Mouse (Mus musculus): ENCODE results near the gene Hes5.
A peak's percentile ranks its signal among the peaks of the same experiment; 100 is the strongest.

Gene Hes5

DNA sequence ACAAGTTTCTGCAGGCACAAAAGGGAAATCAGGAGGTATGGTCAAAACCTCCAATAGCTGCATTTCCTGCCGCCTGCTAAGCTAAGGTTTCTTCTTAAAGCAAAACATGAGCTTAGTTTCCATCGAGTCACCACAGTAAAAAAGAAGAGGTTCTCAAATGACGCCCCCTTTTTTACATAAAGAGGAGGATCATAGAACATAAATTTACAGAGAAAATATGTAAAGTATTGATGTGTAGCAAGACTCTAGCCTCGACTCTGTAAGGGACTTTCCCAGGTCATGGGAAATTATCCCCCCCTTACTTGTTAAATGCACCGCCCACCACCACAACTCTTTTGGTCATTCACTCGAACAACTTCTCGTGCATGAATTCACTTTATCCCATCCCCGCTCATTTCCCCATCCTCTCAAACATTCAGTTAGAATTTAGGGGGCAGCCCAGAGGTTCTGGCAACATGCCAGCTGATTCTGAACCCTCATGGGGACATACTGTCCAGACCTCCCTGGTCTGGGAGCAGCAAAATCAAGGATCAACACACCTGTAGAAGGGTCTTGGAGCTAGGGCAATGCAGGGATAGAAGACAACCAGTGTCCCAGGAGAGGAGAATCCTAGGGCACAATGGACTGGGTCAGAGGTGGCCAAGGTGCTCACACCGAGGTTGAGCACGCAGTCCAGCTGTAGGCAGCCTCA is 17.9 kb upstream of the Hes5 start:
- no peak for DNase-seq (ENCODE audit: low spot score in 2 of 2)

GRCm38 (mm10) chr4:154943323-154944039 is 17.2 kb upstream of the Hes5 start:
- no peak for DNase-seq (ENCODE audit: low spot score in 2 of 2)

DNA sequence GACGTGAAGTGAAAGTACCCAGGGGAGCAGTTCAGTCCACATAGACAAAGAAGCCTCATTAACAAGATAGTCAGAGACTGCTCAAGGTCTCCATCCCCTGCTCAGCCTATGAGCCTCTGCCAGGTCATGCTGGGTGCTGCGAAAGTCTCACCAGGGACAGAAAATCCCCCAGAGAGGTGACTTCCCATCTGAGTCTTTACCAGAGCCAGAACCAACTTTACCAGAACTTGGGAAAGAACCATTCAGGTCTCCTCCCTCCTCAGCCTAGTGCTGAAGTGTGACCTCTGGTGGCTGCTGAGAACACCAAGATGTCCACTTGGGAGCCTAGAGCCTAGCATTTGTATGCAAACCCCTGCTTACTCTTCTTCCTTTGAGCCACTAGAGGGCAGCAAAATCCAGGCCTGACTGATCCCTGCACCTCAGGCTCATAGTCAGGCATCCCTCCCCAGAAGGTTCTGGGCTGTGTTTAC is 16.6 kb upstream of the Hes5 start:
- DNase-seq (ENCODE audit: low spot score in 2 of 2) = peak; percentile 66 to 85

DNA sequence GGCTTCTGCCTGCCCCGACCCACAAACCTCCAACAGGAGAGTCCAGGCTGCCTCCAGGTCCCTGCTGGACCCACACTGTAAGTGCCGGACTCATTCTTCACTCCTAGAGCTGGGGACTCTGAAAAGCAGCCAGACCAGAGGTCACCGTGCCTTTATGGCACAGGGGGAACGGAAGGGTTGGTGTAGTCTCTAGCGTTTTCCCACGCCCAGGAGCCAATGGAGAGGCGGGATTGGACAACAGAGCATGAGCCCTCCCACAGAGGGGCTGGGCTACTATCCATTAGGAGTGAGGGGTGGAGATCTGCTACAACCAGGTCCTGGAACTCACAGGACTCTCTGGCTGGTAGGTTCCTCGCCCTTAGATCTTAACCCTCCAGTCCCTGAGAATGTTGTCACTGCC is 14.4 kb upstream of the Hes5 start:
- DNase-seq (ENCODE audit: low spot score in 2 of 2) = peak in 1 of 2 experiments; percentile 59

- no peak for DNase-seq (ENCODE audit: low spot score in 2 of 2)
These were observed 12.4 kb upstream of the Hes5 start for GRCm38 (mm10) chr4:154948066-154948939.

DNA sequence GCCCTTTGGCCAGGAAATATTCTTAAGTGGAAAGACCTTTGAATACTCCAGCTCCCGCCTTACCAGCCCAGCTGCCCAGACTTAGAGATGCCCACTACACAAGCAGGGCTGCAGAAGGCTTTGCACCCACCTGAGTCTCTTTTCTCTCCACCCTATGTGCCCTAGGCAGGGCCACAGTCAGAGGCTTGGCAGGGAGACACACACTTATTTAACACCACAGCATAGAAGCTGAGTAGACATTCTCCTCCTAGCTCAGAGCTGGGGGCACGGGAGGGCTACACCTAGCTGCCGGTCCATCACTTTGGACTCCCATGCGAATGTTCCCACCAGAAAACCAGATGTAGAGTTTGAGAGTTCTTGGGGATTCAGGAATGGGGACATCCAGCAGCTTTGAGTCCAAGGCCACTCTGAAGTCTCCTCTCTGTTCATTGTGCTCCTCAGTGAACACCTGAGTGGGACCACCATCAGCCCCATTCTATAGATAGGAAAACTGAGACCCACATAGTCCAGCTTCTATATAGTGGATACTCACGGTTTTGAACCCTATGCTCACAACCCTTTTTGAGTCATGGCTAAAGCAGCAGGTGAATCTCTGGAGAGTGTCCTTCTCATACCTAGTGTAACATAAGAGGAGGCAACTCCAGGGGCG is 11.7 kb upstream of the Hes5 start:
- DNase-seq (ENCODE audit: low spot score in 2 of 2) = no peak

DNA sequence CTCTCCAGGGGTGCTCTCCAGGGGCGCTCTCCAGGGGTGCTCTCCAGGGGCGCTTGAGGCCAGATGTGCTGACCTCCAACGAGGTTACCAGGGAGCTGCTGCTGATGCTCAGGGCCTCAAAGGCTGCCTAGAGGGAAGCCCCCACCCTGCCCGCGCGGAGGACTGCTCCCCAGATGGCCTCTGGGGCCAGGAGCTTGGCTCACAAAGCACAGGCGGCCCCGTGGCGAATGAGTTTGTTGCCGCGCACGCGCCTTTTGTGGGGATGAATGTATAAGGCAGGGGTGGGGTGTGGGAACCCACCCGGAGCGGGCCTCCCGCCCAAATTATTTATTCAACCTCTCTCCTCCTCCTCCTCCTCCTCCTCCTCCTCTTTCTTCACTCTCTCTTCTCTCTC is 11.1 kb upstream of the Hes5 start:
- DNase-seq (ENCODE audit: low spot score in 2 of 2) = no peak

GRCm38 (mm10) chr4:154952461-154953241 is 8.1 kb upstream of the Hes5 start:
- no peak for DNase-seq (ENCODE audit: low spot score in 2 of 2)

GRCm38 (mm10) chr4:154956604-154957003 is 4.1 kb upstream of the Hes5 start:
- DNase-seq (ENCODE audit: low spot score in 2 of 2) = no peak

DNA sequence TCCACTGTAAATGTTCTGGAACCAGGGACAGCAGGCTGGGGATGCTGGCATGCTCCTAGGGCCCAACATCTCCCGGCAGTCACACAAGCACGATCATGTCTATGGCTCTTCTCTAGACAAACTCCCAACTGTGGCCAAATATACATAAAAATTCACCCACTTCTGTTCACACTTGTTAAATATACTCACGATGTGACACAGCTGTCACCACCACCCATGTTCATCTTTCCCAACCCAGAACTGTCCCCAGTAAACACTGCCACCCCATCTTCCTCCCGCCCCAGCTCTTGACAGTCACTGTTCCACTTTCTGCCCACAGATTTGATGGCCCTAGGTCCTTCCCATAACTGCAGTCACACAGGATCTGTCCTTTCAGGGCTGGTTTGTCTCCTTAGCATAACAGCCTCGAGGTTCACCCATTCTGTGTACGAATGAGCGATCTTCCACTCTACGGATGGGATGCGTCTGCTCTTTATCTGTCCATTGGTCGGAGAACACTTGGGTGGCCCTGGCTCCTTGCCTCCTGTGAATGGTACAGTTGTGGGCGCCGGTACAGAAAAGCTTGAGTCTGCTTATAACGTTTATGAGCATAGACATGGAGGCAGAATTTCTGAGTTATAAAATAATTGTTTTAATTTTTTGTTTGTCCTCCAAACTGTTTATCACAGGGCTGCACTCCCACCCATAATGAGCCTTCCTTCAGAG is 3.3 kb upstream of the Hes5 start:
- peak in 1 of 2 experiments; percentile 71 for DNase-seq (ENCODE audit: low spot score in 2 of 2)

GRCm38 (mm10) chr4:154958171-154958570 is 2.6 kb upstream of the Hes5 start:
- peak in 1 of 2 experiments; percentile 52 for DNase-seq (ENCODE audit: low spot score in 2 of 2)

DNA sequence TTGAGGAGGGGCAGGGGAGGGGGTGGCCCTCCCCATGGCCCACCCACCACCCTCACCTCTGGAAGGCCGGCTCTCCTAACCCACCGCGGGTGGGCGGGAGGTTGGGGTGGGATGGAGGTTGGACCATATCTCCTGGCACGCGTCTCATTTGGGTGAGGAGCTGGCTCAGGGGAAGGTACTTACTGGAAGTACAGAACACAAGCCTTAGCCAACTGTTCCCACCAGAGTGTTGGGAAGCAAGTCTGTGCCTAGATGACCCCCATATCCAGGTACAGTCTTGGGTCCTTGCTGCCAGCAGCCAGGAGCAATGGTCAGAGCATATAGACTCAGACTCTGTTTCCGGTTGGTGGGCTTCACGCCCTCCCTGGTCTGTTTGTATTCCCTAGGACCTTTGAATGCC is 2.1 kb upstream of the Hes5 start:
- DNase-seq (ENCODE audit: low spot score in 2 of 2) = no peak

- no peak for DNase-seq (ENCODE audit: low spot score in 2 of 2)
These were observed 568 bp upstream of the Hes5 start for GRCm38 (mm10) chr4:154960021-154960689.

DNA sequence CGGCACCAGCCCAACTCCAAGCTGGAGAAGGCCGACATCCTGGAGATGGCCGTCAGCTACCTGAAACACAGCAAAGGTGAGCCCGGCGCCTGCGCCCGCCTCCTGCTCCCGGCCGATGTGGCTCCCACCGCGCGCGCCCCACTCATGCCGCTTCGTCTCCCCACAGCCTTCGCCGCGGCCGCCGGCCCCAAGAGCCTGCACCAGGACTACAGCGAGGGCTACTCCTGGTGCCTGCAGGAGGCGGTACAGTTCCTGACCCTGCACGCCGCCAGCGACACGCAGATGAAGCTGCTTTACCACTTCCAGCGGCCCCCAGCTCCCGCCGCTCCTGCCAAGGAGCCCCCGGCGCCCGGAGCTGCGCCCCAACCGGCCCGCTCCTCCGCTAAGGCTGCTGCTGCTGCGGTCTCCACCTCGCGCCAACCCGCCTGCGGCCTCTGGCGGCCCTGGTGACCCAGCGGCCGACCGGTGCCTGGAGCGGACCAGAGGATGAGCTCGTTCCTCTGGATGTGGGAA is 559 bp downstream of the Hes5 start:
- no peak for DNase-seq (ENCODE audit: low spot score in 2 of 2)

GRCm38 (mm10) chr4:154961911-154962310 is 1.2 kb downstream of the Hes5 start:
- DNase-seq (ENCODE audit: low spot score in 2 of 2) = no peak

- DNase-seq (ENCODE audit: low spot score in 2 of 2) = no peak
These were observed 2.0 kb downstream of the Hes5 start for GRCm38 (mm10) chr4:154962683-154963082.

GRCm38 (mm10) chr4:154963190-154963836 is 2.6 kb downstream of the Hes5 start:
- peak in 1 of 2 experiments; percentile 57 for DNase-seq (ENCODE audit: low spot score in 2 of 2)

DNA sequence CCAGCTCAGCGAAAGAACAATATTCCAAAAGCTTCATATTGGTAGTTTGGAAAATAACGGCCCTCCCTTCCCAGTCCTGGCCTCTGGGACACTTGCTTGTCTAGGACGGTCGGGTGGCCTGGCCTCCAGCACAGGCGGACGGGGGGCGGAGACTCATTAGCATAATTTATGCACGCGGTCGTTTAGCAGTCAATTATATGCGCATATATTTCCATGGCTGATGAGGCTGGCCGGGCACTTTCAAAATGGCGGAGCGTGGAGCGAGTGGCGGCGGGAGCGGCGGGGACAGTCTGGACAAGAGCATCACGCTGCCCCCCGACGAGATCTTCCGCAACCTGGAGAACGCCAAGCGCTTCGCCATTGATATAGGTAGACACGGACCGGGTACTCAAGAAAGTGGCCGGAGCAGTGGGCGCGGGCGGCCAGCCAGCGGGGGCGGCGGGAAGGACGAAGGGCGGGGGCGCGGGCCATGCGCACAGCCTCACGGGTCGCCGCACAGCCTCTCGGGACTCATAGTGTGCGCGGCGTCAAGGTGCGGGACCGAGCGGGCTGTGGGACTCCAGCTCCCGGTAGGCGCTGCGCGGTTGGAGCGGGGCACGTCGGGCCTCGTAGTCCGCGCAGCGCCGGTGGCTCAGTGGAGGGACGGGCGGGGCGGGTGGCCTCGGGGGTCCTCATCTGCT is 3.3 kb downstream of the Hes5 start, which contains the start of gene Pank4:
TSS of gene Pank4 (plus strand) at position 223 of the 680 bp plus-strand sequence.
- DNase-seq (ENCODE audit: low spot score in 2 of 2) = peak; percentile 76 to 93
